Mouse (Mus musculus) telencephalon, adult 2 months (tissue): ENCODE measurements at regions not wholly inside any gene's neighbourhood (a gene's known extent, or its start where the extent isn't known, plus 50 kb on each side); places are given as distances from the start of the nearest gene placed in this dataset.

Experiments used
- DNase-seq: peaks from one replicate; pipeline ENCODE4 v3.0.0-alpha.2; 2011; ENCODE audit warnings: low read depth, low spot score

DNA sequence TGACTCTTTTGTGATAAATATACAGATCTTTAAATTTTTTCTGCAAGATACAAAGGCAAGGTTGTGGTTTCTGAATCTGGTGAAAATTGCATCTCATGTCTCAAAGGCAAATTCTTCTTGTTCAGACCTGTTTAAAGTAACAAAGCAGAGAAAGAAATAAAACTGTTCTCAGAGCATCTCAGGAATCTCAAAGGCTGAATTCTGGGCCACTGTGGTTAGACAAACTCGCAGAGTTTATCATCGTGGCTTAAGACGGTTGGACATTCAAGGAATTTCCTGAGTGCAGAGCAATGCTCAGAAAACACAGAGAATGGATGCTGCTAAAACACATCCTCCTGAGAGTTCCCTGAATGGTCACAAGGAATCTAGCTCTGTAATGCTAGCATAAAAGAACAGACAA lies 429.5 kb upstream of the Pbx1 start:
- DNase-seq: no peak

DNA sequence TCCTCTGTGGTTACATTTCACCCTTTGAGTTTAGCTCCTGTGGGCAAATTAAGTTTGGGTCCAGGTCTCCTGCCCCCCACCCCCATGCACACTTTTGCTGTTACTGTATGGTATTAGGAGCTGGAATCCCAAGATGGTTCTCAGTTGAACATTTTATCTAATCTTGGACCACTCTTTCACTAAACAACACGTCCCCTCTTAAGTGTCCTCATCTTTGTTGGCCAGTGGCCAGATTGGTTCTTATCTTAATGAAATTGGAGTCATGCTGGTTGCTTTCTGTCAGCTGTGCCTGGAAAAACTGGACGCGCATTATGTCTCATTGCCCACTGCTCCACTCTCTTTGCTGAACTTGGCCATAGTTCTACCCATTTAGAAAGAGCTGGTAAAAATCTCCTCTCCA lies 391.1 kb upstream of the Pbx1 start:
- no peak for DNase-seq

DNA sequence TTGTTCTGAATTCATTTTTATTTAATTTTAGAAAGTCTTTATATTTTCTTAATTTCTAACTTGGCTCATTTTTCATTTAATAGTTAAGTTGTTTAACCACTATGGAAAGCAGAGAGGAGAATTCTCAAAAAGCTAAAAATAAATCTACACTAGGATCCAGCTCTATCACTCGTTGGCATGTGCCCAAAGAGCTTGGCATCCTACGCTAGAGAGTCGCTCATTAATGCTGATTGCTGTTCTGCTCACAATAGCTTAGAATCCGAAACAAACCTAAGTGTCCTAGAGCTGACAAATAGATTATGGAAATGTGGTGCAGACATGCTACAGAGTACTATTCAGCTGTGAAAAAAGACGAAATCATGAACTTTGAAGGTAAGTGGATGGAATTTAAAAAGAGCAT lies 386.3 kb upstream of the Pbx1 start:
- DNase-seq: no peak

DNA sequence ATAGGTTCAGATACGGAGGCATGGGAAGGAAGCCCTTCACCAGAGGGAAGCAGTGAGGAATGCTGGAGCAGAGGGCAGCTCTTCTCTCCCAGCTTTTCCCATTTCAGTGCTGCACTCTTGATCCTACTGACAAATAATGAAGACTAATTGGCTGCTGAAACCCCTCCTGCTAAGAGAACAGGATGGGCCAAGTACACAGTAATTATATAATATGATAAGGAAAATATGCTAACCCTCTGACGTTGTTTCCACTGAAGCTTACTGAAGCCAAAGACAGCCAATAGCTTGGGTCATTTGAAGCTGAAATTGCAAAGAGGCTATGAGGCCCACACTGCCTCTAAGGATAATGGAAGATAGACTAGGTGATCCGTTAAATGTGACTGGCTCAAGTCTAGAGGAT lies 375.0 kb upstream of the Pbx1 start:
- no peak for DNase-seq

DNA sequence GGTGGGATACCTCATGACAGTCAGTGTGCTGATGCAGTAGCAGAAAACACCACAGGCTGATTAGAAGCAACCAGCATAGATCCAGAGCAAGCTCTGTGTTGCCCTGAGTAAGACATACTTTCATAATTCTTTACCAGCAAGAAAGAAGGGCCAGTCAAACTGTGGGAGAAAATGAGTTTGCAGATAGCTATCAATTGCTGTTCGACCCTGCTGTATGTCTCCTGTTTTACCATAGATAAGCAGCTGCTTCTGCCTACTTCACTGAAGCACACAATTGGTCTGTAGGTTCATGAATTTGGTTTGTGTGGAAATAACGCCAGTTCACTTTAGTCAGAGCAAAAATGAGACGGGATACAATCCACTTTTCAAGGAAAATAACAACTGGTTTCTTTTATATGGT lies 373.4 kb upstream of the Pbx1 start:
- DNase-seq: no peak

DNA sequence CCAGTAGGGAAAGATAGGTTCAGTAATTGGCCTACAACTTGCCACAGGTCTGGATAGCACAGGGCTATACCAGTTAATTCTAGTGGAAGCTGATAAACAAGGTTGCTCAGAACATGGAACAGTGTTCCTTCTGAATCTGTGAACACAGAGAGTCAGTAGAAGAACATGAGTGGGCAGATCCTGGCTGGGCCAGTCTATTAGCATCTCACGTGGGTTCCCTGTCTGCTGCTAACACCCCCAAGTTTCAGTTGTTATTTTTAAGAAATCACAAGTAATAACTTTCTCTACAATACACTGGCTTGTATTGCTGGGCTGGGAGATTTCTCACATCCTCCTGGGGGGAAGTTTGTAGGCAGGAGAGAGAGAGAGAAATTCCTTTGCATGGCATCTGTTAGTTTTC lies 369.0 kb upstream of the Pbx1 start:
- DNase-seq: peak; percentile 83

DNA sequence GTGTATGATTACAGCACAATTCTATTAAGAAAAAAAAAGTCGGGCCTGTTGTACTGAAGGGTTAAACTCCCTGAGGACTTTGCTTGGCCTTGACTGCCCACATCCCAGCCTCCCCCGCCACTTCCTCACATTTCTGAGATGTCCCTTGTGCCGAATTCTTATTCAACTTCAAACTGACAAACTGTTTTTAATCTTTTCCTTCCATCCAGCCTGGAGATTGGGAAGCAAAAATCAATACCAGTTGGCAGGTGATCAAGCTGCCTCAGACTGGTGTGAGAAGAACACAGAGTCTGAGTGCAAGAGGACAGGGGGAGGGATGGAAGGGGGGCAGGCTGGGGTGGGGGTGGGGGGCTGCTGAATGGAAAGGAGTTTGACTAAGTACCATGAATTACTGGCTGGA lies 354.7 kb upstream of the Pbx1 start:
- DNase-seq: no peak

DNA sequence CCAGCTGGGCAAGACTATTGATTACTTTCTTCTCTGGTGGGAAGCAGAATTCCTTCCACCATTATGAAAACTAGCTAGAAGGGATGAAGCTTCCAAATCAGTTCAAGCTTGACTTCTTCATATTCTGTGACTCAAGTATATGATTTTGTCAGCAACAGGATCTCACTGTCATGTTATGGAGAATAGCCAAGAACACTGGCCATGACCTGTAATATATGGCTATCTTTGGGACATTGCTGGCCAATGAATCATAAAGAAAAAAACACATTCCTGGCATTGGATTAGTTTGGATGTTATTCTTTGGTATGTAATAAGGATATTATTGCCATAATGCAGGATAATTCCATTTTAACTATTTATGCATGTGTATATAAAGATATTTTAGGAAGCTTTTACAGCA lies 351.8 kb upstream of the Pbx1 start:
- no peak for DNase-seq

DNA sequence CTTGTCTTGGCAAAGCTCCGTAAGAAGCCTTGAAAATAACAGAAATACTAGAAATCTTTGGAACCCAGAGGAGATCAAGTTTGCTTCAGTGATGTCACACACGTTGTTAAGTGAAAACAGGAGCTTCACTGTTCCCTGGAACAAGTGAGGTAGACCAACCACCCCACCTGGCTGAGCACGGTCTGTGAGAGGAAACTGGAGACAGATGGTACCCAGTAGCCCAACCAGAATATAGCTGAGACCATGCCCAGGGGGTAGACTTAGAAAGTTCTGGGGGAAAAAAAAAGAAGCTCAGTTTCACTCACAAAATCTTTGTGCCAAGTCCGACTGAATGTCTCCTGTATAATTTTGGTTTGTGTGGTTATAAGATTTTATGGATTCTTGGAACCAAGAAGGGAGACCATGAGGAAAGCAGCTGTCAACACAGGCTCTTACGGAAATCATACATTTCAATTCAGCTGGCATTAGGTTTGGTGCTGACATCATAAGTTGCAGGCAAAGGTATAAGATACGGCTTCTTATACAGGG lies 332.4 kb upstream of the Pbx1 start:
- DNase-seq: no peak

DNA sequence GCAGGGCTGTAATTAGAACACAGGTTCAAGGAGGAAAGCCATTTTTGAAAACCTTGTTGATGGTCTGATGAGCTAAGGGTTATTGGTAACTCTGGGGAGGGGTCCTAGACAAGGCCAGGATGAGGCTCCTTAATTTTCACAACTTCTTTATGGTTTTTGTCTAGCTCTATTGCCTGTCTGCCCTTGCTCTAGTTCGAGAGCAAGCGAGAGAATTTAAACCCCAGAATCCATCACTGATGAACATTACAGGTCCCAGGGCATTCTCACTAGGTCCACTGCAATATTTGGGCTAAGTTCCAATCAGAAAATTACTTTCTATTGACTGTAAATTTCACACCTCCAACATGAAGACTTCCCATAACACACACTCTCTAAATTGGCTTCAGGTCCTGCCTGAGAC lies 329.0 kb upstream of the Pbx1 start:
- no peak for DNase-seq

DNA sequence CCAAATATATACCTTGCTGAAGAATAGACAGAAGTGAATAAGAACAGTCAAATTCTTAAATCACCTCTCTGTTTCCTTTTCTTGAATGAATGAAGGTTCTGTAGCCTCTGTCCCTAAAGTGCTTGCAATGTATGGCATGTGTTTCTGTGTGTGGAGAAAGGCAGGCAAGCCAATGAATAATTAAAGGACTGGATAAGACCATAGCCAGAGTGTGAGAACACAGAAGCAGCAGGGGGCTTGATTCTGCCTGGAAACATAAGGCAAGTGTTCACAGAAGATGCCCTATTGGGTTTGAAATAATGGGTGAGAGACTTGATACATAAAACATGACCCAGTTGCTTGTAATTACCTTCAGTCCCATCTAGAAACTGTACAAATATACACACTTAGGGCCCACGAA lies 328.2 kb upstream of the Pbx1 start:
- DNase-seq: no peak

DNA sequence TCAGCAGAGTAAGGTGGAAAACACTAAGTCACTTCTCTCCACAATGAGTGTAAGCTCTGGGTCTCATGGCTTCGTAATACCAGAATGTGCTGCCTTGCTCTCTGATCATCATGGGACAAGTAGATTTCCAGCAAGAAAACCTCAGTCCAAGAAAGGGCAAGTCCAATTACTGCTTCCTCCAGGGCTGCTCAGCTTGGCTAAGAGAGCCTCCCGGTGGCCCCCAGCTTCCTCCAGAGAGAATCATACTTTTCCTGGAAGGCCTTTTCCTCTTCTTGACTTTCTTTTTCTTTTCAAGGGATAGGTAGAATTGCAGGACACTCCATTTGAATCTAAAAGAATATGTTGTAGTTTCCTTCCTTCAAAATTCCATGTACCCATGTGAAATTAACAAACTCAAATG lies 326.8 kb upstream of the Pbx1 start:
- no peak for DNase-seq

DNA sequence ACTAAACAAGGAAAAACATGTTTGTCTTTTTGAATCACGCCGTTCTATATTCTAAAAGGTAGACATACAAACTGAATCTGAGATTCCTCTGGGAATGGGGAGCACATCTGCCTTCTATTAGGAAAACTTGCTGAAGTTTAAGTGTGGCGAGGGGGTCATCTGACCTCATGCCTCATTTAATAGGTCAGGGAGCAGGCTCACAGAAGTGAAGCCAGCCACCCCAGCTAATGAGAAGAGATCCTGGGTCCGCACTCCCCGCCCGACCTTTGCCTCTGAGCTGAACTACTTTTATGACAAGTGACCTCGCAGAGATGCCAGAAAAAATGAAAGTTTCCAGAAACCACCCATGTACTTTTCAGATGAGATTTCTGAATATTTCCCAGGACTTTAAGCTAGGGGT lies 322.1 kb upstream of the Pbx1 start:
- no peak for DNase-seq

DNA sequence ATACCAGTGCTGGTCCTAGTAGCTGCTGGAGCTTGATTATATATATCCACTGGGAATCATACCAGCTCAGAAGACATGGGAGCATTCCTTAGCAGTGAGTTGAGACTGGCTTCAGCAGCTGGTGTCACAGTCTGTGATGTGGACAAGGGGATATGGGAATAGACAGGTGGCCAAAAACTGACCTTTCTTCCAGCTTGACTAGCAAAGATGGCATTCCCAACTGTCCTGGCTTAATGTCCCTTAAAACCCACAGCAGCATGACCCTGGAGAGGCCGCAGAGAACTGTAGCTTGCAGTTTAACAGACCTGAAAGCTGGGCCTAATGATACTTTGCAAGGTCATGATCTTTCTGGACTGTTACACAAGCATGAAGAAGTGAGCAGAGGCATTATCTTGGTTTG lies 311.4 kb upstream of the Pbx1 start:
- DNase-seq: no peak

DNA sequence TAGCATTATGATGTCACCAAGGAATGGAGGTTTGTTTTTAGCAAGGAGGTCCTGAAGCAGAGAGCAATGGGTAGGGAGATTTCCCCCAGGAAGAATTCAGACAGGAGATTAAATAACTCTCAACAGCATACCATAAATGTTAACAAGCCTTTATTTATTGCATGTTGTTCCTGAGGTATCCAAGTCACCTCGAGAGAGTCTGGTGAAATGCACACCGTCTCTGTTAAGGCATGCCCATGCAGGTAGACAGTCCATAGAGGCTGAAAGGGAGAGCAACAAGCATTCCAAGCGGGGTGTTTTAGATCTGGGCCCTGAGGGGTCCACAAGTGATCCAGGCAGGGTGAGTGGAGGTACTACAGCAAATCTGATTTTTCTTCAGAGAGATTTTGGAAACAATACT lies 305.9 kb upstream of the Pbx1 start:
- no peak for DNase-seq

DNA sequence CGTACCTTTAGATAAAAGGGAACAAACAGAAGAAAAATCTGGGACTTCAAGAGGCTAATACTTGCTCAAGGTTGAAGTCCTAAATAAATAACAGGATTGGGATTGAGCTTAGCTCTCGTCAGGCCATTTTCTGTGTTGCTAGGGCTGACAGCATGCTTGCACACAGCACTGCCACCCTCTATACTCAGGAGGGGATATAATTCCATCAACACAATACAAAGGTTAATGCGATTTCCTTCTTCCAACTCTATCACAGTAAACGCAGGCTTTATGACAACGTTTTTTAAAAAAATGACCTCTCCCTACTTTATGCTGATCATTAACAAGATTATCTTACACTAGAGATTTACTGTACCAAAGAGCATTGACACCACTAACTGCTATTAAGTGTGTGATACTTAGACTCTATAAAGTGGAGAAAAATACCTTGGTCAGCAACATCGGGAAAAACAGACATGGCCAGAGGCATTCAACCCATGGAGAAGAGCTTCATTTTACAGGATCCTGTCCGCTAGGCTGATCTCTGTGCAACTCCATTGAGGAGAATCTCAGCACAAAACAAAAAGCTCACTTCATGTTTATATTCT lies 305.3 kb upstream of the Pbx1 start:
- no peak for DNase-seq

DNA sequence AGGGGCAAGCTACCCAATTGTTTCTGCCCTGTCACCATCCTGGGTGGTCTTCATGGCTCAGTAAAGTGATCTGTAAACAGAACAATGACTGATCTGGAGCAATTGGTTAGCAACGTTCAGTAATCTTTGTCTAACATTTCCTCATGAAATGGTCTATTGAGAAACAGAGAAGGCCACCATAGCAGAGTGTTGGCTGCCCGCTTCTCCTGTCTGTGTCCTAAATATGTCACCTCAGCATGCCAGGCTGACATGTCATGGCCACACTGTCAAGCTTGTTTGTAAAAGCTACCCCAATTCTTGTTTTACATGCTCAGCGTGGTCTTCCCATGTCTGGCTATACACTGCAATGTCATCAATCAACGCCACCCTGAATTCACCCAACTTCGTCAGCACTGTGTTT lies 301.0 kb upstream of the Pbx1 start:
- no peak for DNase-seq

DNA sequence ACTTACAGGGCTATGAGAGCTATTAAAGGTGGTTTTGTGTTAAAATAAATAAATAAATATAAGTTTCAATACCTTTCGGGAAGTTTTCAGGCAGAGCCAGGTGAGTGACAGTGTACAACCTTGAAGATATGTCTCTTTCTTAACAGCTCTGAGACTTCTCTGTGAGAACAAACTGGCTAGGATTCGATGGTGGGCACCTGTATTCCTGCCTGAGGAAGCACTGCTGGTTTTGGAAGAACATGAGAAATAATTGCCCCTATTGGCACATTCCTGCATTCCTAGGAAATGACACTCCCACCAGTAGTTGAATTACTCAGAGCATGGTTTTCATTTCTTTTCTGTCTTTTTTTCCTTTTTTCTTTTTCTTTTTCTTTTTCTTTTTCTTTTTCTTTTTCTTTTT lies 277.8 kb upstream of the Pbx1 start:
- no peak for DNase-seq

DNA sequence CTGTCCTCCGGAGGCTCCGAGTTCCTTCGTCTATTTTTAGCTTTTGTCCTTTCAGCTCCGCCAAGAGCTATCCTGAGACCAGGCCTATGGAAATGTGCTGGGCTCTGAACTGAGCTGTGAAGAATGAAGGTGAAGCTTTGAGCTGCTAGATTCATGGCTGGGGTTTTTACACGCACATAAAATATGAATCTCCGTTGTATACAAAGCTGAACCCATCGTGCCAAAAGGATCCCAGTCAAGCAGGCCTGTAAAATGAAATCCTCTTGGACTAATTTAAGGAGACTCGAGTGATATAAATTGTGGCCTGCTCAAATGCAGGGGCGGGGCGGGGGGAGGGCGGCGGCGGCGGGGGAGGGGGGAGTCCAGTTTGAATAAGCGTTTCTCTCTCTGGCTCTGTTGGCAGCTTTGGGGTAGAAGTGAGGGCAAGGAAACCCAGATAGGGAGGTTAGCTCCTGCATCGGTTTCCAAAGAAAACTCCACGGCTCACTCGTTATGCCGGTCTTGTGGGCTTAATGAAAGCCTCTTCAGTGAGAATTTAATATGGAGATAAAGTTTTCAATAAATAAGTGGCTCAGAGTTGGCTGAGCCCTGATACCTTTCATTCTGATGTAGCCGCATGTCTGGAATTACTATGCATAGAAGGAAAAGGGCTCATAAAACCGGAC lies 277.1 kb upstream of the Pbx1 start:
- DNase-seq: peak; percentile 36

DNA sequence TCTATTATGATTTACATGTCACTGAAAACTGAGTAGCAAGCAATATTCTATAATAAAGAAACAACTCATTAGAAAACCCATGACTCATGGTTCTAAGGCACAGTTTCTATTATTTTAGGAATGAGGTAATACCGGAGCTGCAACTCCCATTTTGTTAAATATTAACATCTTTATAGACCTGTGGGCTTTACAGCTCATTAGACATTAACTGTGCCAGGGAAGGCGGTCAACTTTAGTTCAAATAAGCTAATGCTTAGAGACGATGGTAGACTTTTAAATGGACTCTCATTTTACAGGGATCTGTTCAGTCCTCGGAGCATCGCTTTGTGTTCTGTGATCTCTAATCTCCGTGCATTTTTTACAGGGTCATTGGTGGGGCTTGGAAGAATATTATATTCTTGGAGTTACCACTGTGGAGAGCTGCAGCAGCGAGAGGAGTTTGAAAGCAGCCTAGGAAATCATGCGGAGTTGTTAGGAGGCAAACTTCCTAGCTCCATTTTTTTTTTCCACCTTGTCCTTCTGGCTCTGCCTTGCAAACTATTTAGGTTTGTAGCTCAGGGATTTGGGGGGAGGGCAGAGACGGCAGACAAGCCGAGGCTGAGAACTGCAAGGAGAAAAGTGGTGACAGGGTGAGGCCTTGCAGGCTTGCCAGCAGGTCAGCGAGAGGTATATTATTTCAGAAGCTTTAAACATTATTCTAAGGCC lies 276.2 kb upstream of the Pbx1 start:
- peak; percentile 19 for DNase-seq

DNA sequence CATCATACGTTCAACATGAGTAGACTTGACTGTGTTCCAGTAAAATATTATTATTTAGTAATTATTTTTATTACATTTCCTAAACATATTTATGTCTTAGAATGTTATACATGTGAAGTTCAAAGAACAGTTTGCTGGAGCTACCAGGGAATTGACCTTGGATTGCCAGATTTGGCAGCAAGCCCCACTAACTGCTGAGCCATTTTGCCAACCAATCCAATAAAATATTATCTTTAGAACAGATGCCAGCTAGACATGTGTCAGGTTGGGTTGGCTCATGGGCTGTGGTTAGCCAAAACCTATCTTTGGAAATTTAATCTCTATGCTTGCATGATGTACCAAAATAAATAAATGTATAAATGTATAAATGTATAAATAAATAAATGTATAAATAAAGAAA lies 265.3 kb upstream of the Pbx1 start:
- DNase-seq: no peak

DNA sequence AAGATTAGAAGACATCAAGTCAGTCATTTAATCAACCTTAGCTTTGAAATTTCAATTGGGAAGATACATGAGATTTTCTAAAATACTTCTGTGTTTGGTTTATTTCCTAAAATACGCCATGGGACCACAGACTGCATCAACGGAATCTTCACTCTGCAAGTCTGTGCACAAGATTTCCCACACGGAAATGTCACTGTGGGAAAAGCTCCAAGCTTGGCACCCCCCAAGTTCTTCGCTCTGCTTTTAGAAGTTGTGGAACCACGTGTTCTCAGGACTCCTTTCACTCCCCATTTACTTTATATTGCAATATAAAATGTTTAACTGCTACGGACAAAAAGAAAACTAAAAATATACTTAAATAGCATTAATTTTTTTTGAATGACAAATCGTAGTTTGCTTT lies 254.8 kb upstream of the Pbx1 start:
- DNase-seq: no peak

DNA sequence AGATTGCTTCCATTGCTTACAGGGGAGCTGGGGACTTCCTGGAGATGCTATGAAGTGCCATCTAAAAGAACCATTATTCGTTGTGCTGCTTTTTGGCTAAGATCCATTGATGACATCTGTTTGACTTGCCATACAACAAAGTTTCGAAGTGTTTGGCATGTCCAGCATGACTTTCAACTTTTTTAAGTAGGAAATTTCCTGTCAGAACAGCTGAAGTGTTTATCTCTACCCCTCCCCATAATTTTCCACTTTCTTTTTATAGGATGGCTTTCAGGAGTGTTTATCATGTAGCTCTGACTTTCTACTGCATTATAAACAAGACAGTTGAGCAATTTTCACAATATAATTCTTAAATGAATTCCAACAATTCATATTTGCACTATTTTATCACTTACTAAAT lies 253.1 kb upstream of the Pbx1 start:
- DNase-seq: no peak
